Mouse (Mus musculus) lung, postnatal 0 days (tissue): Measurements from ENCODE around the gene Bicdl1. TPM values are rescaled to one million over a fixed set of nuclear protein-coding genes. Genes with fewer than 3 reads are reported as not detected.

Source experiments
- ATAC-seq: fragments of 200-750 bp; cut with Nextera tagmentation; 2 replicates; pipeline ENCODE4 v1.8.0; 2017; ENCODE audit warnings: moderate library complexity
- DNase-seq: peaks from one replicate; pipeline ENCODE4 v3.0.0-alpha.2; 2016; ENCODE audit warnings: low spot score
- H3K27ac ChIP-seq: fragments of 300-500 bp; sonication (generic); 2 replicates; pipeline ENCODE4 v1.5.1; 2014; ENCODE audit warnings: antibody characterized with exemption, mild to moderate bottlenecking, low read length, mixed read lengths
- H3K27me3 ChIP-seq: fragments of 300-500 bp; sonication (generic); replicated peaks from 2 replicates; pipeline ENCODE4 v1.6.1; 2014; ENCODE audit warnings: low read length, mixed read lengths; ENCODE audit not compliant: insufficient read depth
- H3K36me3 ChIP-seq: fragments of 300-500 bp; sonication (generic); 2 replicates; pipeline ENCODE4 v1.6.1; 2014; ENCODE audit warnings: low read length, mixed read lengths; ENCODE audit not compliant: insufficient read depth
- H3K4me1 ChIP-seq: fragments of 300-500 bp; sonication (generic); 2 replicates; pipeline ENCODE4 v1.6.1; 2014; ENCODE audit warnings: antibody characterized with exemption, low read depth, low read length, mixed read lengths; ENCODE audit not compliant: insufficient read depth
- H3K4me2 ChIP-seq: fragments of 300-500 bp; sonication (generic); replicated peaks from 2 replicates; pipeline ENCODE4 v1.6.1; 2014; ENCODE audit warnings: low read depth, mild to moderate bottlenecking, low read length, moderate library complexity, mixed read lengths
- H3K4me3 ChIP-seq: fragments of 300-500 bp; sonication (generic); 2 replicates; pipeline ENCODE4 v1.5.1; 2014; ENCODE audit warnings: low read depth, low read length
- H3K9ac ChIP-seq: fragments of 300-500 bp; sonication (generic); replicated peaks from 2 replicates; pipeline ENCODE4 v1.6.1; 2014; ENCODE audit warnings: low read depth, mild to moderate bottlenecking
- H3K9me3 ChIP-seq: fragments of 300-500 bp; sonication (generic); 2 replicates; pipeline ENCODE4 v1.6.1; 2016; ENCODE audit warnings: low read length, mixed read lengths
- CTCF ChIP-seq: IDR thresholded peaks from 2 replicates; pipeline ENCODE4 v1.5.1; 2016; ENCODE audit warnings: antibody characterized with exemption, mild to moderate bottlenecking
- EP300 ChIP-seq: IDR thresholded peaks from 2 replicates; pipeline ENCODE4 v1.6.1; 2016; ENCODE audit warnings: antibody characterized with exemption, mild to moderate bottlenecking, control low read depth
- WGBS: fragments of 180-500 bp; shearing (Covaris S2); extraction: QIAGEN DNeasy Blood & Tissue Kit; methylation state at CpG from one replicate; pipeline ENCODE4 v1.1.7; 2014; 5-methylcytosine and 5-hydroxymethylcytosine counted together
- polyA plus RNA-seq: library from polyadenylated mRNA; unstranded; fragments of >200 nt; fragmentation: Nextera tagmentation; extraction: Ambion mirVana; gene quantifications from 2 replicates; pipeline ENCODE4 v1.2.1, GENCODE M21; 2015

Bicdl1 gene
- polyA plus RNA-seq, 1 experiment from 2014 or later = 12.4 TPM

DNA sequence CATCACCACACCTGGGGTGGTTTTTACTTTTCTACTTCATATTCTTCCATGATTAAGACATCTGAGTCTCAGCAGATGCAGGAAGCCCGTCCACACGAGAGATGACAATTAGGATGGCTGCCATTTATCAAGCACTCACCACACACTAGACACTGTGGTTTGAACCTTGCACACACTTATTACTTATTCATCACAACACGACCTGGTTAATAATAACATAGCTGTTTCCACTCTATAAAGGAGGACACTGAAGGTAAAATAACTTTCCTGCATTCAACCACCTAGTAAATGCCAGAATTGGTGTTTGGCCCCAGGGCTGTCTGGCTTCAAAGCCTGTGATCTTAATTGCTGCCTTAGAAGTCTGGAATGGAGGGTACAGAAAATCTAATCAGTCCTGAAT lies 10.7 kb downstream of the Bicdl1 start:
- ATAC-seq = no peak
- no peak for DNase-seq
- no peaks in the 10 kb centered on the region for H3K4me1 ChIP-seq
- H3K27ac ChIP-seq = no peak overlapping the region
- no peaks in the 10 kb centered on the region for H3K9me3 ChIP-seq
- TF ChIP-seq CTCF = no peak
- TF ChIP-seq EP300 = no peak
- no peaks in the 10 kb centered on the region for H3K36me3 ChIP-seq
- no peak overlapping the region for H3K4me3 ChIP-seq
- no peaks in the 10 kb centered on the region for H3K27me3 ChIP-seq
- H3K9ac ChIP-seq = no peak overlapping the region
- no peak overlapping the region for H3K4me2 ChIP-seq
- 38% methylated on average over 3 of the region's 3 CpGs for WGBS

DNA sequence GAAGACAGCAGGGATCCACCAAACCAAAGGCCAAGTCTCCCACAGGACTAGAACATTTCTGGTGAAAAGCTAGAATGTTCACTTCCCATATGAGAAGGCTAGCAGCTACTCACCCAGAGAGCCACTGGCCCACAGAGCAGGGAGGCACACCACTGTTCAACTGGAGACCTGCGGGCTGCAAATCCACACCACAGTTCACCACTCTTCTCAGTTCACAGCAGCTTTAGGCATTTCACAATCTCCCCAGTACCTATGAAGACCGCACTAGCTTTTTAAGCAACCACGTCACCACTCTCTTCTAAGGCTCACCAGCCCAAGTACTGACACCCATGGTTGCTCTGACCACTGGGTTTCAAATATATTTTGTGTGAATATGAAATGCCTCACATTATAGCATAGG lies 13.7 kb downstream of the Bicdl1 start:
- Histone ChIP-seq H3K9me3 (no peaks in the 10 kb centered on the region), H3K4me2 (no peak overlapping the region), H3K27me3 (no peaks in the 10 kb centered on the region), H3K27ac (no peak overlapping the region), H3K4me3 (no peak overlapping the region), H3K36me3 (no peaks in the 10 kb centered on the region), H3K4me1 (no peaks in the 10 kb centered on the region), H3K9ac (no peak overlapping the region)
- no peak for TF ChIP-seq CTCF
- TF ChIP-seq EP300 = no peak
- DNase-seq = no peak
- no peak for ATAC-seq
- WGBS = 82% methylated on average over 3 of the region's 3 CpGs

DNA sequence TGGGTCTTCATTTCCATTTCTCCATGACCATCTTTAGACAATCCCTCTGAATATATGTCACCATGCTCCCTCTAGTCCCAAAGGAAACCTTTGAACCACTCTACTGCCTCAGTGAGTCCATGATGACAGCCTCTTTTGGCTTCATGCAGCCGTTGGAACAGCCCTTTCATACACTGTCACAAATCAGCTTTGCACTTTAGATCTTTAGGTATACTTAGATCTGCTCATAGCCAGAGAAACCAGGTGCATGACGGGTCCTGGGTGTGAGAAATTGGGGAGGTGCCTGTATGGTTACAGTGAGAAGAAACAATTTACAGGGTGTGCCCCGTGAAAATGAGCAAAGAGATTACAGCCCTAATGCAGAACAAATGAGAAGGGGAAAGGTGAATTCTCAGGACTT lies 14.3 kb downstream of the Bicdl1 start:
- H3K9ac ChIP-seq = no peak overlapping the region
- H3K27me3 ChIP-seq = no peaks in the 10 kb centered on the region
- H3K9me3 ChIP-seq = no peaks in the 10 kb centered on the region
- H3K4me1 ChIP-seq = no peaks in the 10 kb centered on the region
- DNase-seq (no peak), ATAC-seq (no peak)
- H3K36me3 ChIP-seq = no peaks in the 10 kb centered on the region
- no peak overlapping the region for H3K4me2 ChIP-seq
- 81% methylated on average over 3 of the region's 3 CpGs for WGBS
- TF ChIP-seq CTCF (no peak), EP300 (no peak)
- no peak overlapping the region for H3K27ac ChIP-seq
- no peak overlapping the region for H3K4me3 ChIP-seq

GRCm38 (mm10) chr5:115716426-115716825 lies 15.0 kb downstream of the Bicdl1 start:
- H3K9me3 ChIP-seq = no peaks in the 10 kb centered on the region
- H3K36me3 ChIP-seq = no peaks in the 10 kb centered on the region
- ATAC-seq (no peak), DNase-seq (no peak)
- no peak overlapping the region for H3K4me2 ChIP-seq
- no peak overlapping the region for H3K9ac ChIP-seq
- no peaks in the 10 kb centered on the region for H3K27me3 ChIP-seq
- H3K4me1 ChIP-seq = no peaks in the 10 kb centered on the region
- no peak overlapping the region for H3K4me3 ChIP-seq
- H3K27ac ChIP-seq = no peak overlapping the region
- TF ChIP-seq EP300 = no peak
- no peak for TF ChIP-seq CTCF
- 55% methylated on average over 6 of the region's 6 CpGs for WGBS

GRCm38 (mm10) chr5:115714761-115715160 lies 16.7 kb downstream of the Bicdl1 start:
- no peaks in the 10 kb centered on the region for H3K4me1 ChIP-seq
- no peak overlapping the region for H3K27ac ChIP-seq
- no peak for TF ChIP-seq EP300
- TF ChIP-seq CTCF = no peak
- no peak overlapping the region for H3K4me2 ChIP-seq
- DNase-seq = no peak
- WGBS = 84% methylated on average over 7 of the region's 7 CpGs
- H3K4me3 ChIP-seq = no peak overlapping the region
- no peak for ATAC-seq
- no peaks in the 10 kb centered on the region for H3K36me3 ChIP-seq
- no peaks in the 10 kb centered on the region for H3K9me3 ChIP-seq
- no peak overlapping the region for H3K9ac ChIP-seq
- no peaks in the 10 kb centered on the region for H3K27me3 ChIP-seq

DNA sequence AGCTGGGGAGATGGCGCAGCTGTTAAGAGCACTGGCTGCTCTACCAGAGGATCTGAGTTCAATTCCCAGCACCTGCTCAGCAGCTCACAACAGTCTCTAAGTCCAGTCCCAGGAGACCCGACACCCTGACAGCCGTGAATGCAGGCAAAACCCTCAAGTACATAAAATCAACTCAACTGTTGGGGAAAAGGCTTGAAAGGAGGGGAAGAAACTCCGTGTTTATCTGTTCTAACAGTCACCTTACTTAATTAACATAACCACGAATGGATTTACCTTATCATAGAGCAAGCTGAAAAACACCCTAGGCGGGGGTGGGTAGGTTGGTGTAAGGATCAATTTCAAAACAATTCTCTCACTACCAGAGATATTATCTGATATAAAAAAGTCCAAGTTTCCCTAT lies 18.9 kb downstream of the Bicdl1 start:
- Histone ChIP-seq H3K27me3 (no peaks in the 10 kb centered on the region), H3K36me3 (no peaks in the 10 kb centered on the region), H3K27ac (no peak overlapping the region), H3K4me3 (no peak overlapping the region), H3K9ac (no peak overlapping the region), H3K9me3 (no peaks in the 10 kb centered on the region), H3K4me2 (no peak overlapping the region), H3K4me1 (no peaks in the 10 kb centered on the region)
- WGBS = 66% methylated on average over 6 of the region's 6 CpGs
- no peak for DNase-seq
- TF ChIP-seq CTCF = no peak
- TF ChIP-seq EP300 = no peak
- ATAC-seq = no peak

DNA sequence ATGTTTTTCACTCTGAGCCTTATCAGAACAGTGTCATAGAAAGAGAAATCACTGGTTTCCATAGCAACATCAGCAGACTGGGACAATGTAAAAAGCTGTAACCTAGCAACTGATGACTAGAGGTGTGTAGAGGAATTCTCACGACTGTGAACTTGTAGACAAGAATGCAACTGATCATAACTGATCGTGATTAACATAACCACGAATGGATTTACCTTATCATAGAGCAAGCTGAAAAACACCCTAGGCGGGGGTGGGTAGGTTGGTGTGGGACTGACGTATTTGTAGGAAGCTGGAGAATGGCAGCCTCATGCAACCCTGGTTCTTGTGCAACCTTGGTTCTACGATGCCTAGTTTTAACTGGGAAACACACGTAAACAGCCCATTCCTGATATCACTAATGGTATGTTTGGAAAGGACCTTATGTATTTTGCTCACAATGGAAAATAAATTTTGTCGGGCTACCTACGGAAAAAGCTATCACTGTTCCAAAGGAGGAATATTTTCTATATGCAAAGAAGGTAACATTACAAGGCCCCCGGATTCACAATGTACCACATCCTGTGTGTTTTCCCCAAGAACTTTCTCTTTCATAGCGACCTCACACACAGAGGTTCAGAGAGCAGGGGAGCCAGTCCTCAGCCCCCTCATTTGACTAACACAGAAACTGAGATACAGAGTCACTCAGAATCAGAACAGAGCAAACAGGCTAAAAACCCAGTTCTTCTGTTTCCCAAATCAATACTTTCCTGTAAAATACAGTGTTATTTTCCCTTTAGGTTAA lies 19.6 kb downstream of the Bicdl1 start:
- WGBS = 65% methylated on average over 11 of the region's 11 CpGs

More for the DNA sequence above, 19.6 kb downstream of the Bicdl1 start:
- ATAC-seq (no peak), DNase-seq (no peak)
- Histone ChIP-seq H3K4me1 (no peaks in the 10 kb centered on the region), H3K9ac (no peak overlapping the region), H3K4me2 (no peak overlapping the region), H3K36me3 (no peaks in the 10 kb centered on the region), H3K4me3 (no peak overlapping the region), H3K9me3 (no peaks in the 10 kb centered on the region), H3K27ac (no peak overlapping the region), H3K27me3 (no peaks in the 10 kb centered on the region)
- no peak for TF ChIP-seq EP300
- no peak for TF ChIP-seq CTCF
